Mouse (Mus musculus) CH12.LX (cell line): ENCODE measurements around the gene Ccdc30. TPM values are rescaled to one million over a fixed set of nuclear protein-coding genes. Genes with fewer than 3 reads are reported as not detected.

Source experiments
- DNase-seq: peaks from one replicate; pipeline ENCODE4 v3.0.0-alpha.2; 2013; ENCODE audit errors: extremely low read depth
- H3K27ac ChIP-seq: 2 replicates; pipeline ENCODE4 v1.5.1; 2012; ENCODE audit warnings: low read depth, mild to moderate bottlenecking, control low read depth, moderate library complexity; ENCODE audit not compliant: insufficient read depth
- H3K27me3 ChIP-seq: replicated peaks from 2 replicates; pipeline ENCODE3; 2012; ENCODE audit warnings: inconsistent platforms
- H3K36me3 ChIP-seq, 2 experiments: replicated peaks in 1 of 2; 2 replicates each; pipeline versions ENCODE3 to v1.6.1; 2012; ENCODE audit warnings: inconsistent platforms in 1 of 2, low read length in 1 of 2, mild to moderate bottlenecking in 1 of 2, mixed read lengths in 1 of 2, moderate library complexity in 1 of 2; ENCODE audit not compliant: control insufficient read depth in 1 of 2, insufficient read depth in 1 of 2
- H3K4me1 ChIP-seq, 2 experiments: 2 replicates each; pipeline ENCODE4 v1.6.1; 2012; ENCODE audit warnings: inconsistent platforms in 1 of 2, moderate library complexity in 1 of 2; ENCODE audit not compliant: insufficient read depth in 2 of 2, control insufficient read depth in 1 of 2
- H3K4me2 ChIP-seq: 2 replicates; pipeline ENCODE4 v1.6.1; 2012; ENCODE audit warnings: low read depth, mild to moderate bottlenecking, control low read depth; ENCODE audit not compliant: poor library complexity, insufficient read depth, severe bottlenecking
- H3K4me3 ChIP-seq, 3 experiments: fragments of 150-350 bp in 1 of 3; sonication (generic) in 1 of 3; replicated peaks in 1 of 3; 2 replicates each; pipeline versions ENCODE3 to v1.5.1; 2011 to 2012; ENCODE audit warnings: low read depth in 2 of 3, low read length in 2 of 3, mild to moderate bottlenecking in 2 of 3, moderate library complexity in 2 of 3, control low read depth in 1 of 3, improper control_type of control experiment in 1 of 3, inconsistent platforms in 1 of 3, mixed read lengths in 1 of 3; ENCODE audit not compliant: poor library complexity in 1 of 3
- H3K79me2 ChIP-seq: replicated peaks from 2 replicates; pipeline ENCODE4 v1.6.1; 2012; ENCODE audit warnings: mild to moderate bottlenecking, moderate library complexity; ENCODE audit not compliant: control insufficient read depth, poor library complexity, insufficient read depth, severe bottlenecking; ENCODE audit errors: extremely low read depth
- H3K9ac ChIP-seq: 2 replicates; pipeline ENCODE4 v1.6.1; 2012; ENCODE audit warnings: low read depth, mild to moderate bottlenecking, control low read depth, moderate library complexity; ENCODE audit not compliant: insufficient read depth
- H3K9me3 ChIP-seq: replicated peaks from 2 replicates; pipeline ENCODE3; 2012; ENCODE audit warnings: low read length, inconsistent platforms, mixed read lengths
- CHD2 ChIP-seq: IDR thresholded peaks from 2 replicates; pipeline ENCODE4 v1.6.1; 2011; ENCODE audit warnings: low read length, improper control_type of control experiment
- EP300 ChIP-seq: IDR thresholded peaks from 2 replicates; pipeline ENCODE4 v1.6.1; 2011; ENCODE audit warnings: low read length, improper control_type of control experiment
- GABPA ChIP-seq: IDR thresholded peaks from 2 replicates; pipeline ENCODE4 v1.6.1; 2012; ENCODE audit warnings: low read depth, low read length, improper control_type of control experiment, inconsistent platforms; ENCODE audit not compliant: insufficient replicate concordance
- HCFC1 ChIP-seq: IDR thresholded peaks from 2 replicates; pipeline ENCODE4 v1.6.1; 2012; ENCODE audit warnings: low read depth, mild to moderate bottlenecking, inconsistent platforms, low read length, improper control_type of control experiment
- IRF4 ChIP-seq: IDR thresholded peaks from 2 replicates; pipeline ENCODE4 v1.6.1; 2014; ENCODE audit warnings: low read depth, mild to moderate bottlenecking, inconsistent platforms, low read length, improper control_type of control experiment
- JUND ChIP-seq: conservative IDR thresholded peaks from 2 replicates; pipeline ENCODE4 v1.6.1; 2011; ENCODE audit warnings: low read depth, low read length, improper control_type of control experiment
- MAFK ChIP-seq: IDR thresholded peaks from 2 replicates; pipeline ENCODE4 v1.6.1; 2011; ENCODE audit warnings: low read length, improper control_type of control experiment; ENCODE audit not compliant: insufficient replicate concordance
- MAZ ChIP-seq: IDR thresholded peaks from 2 replicates; pipeline ENCODE4 v1.6.1; 2012; ENCODE audit warnings: low read depth, mild to moderate bottlenecking, inconsistent platforms, low read length, improper control_type of control experiment, moderate library complexity
- MXI1 ChIP-seq: IDR thresholded peaks from 2 replicates; pipeline ENCODE4 v1.6.1; 2011; ENCODE audit warnings: mild to moderate bottlenecking, low read depth, low read length, improper control_type of control experiment
- NRF1 ChIP-seq: IDR thresholded peaks from 2 replicates; pipeline ENCODE4 v1.6.1; 2014; ENCODE audit warnings: low read depth, mild to moderate bottlenecking, inconsistent platforms, low read length, improper control_type of control experiment, moderate library complexity
- POLR2A ChIP-seq: IDR thresholded peaks from 2 replicates; pipeline ENCODE4 v1.6.1; 2011; ENCODE audit warnings: low read depth, mild to moderate bottlenecking, improper control_type of control experiment, low read length
- POLR2AphosphoS2 ChIP-seq: IDR thresholded peaks from 2 replicates; pipeline ENCODE4 v1.6.1; 2011; ENCODE audit warnings: low read depth, low read length, improper control_type of control experiment
- RAD21 ChIP-seq: IDR thresholded peaks from 2 replicates; pipeline ENCODE4 v1.6.1; 2011; ENCODE audit warnings: low read depth, mild to moderate bottlenecking, low read length, improper control_type of control experiment, moderate library complexity
- RCOR1 ChIP-seq: conservative IDR thresholded peaks from 2 replicates; pipeline ENCODE4 v1.6.1; 2012; ENCODE audit warnings: low read depth, mild to moderate bottlenecking, inconsistent platforms, low read length, improper control_type of control experiment
- TCF12 ChIP-seq: IDR thresholded peaks from 2 replicates; pipeline ENCODE4 v1.6.1; 2014; ENCODE audit warnings: low read depth, mild to moderate bottlenecking, inconsistent platforms, low read length, improper control_type of control experiment
- UBTF ChIP-seq: IDR thresholded peaks from 2 replicates; pipeline ENCODE4 v1.6.1; 2012; ENCODE audit warnings: low read depth, mild to moderate bottlenecking, inconsistent platforms, low read length, improper control_type of control experiment, moderate library complexity
- ZC3H11A ChIP-seq: IDR thresholded peaks from 2 replicates; pipeline ENCODE4 v1.6.1; 2012; ENCODE audit warnings: low read depth, mild to moderate bottlenecking, inconsistent platforms, low read length, improper control_type of control experiment
- dilution Hi-C: fragments of 300-500 bp; cut with MboI; formaldehyde crosslinking; loops from 2 replicates; pipeline ENCODE4 v1.14.3; 2020; ENCODE audit warnings: low sequenced_read_pairs; ENCODE audit not compliant: extremely low pct_unique_long_range_greater_than_20kb, extremely low pct_ligation_motif_present
- in situ Hi-C: fragments of 300-500 bp; cut with MboI; formaldehyde crosslinking; loops from 3 replicates; pipeline ENCODE4 v1.14.3; 2019; ENCODE audit warnings: low sequenced_read_pairs, low pct_ligation_motif_present, low pct_unique_long_range_greater_than_20kb, mixed read lengths
- polyA plus RNA-seq: library from polyadenylated mRNA; unstranded; fragments of >175 nt; gene quantifications from 2 replicates; pipeline ENCODE4 v1.2.1, GENCODE M21; 2012; ENCODE audit warnings: low read depth; ENCODE audit not compliant: insufficient read length
- total RNA-seq, 2 experiments: library from RNA; depleted of rRNA; stranded (reverse); fragments of 300-350 nt in 1 of 2; fragments of >200 nt in 1 of 2; gene quantifications; 2 replicates each; pipeline ENCODE4 v1.2.3; 2012 to 2014

Gene Ccdc30
- total and polyA plus RNA-seq, 3 experiments, result 0.04 TPM; not detected in 2

DNA sequence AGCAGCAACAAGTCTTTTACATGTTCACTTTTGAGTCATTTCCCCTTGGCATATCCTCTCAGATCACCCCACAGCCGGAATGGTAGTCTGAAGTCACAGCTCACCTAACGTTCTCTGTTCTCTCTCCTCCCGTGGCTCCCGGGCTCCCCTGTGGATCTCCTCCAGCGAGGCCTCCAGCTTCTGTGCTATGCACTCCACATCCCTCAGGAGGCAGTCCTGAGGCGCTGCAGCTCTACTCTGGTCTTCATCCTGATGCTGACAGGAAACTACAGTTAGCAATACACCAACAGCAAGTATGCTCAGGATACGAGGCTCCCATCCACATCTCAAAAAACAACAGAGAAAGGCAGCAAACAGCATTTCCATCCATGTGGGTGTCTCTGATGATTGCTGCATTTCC, 14.4 kb downstream of the Ccdc30 start:
- Histone ChIP-seq H3K79me2 (no peaks in the 10 kb centered on the region), H3K36me3 (no peaks in the 10 kb centered on the region), H3K9me3 (peaks cover 8% of the 10 kb centered on the region), H3K27me3 (no peaks in the 10 kb centered on the region), H3K4me2 (no peak overlapping the region), H3K9ac (no peak overlapping the region)
- dilution Hi-C loops, result no loop called here
- no peak for DNase-seq
- TF ChIP-seq MXI1 (no peak), RAD21 (no peak; the same call in 1 of the 2 replicates), IRF4 (no peak), RCOR1 (no peak), HCFC1 (no peak), MAFK (no peak), EP300 (no peak)
- TF ChIP-seq, all 38 proteins: peak for 0
- no peak overlapping the region for H3K4me3 ChIP-seq
- 0 out of 4 replicates have a peak, but pooled peaks cover 0 to 2% of the 10 kb centered on the region in 2 experiments for H3K4me1 ChIP-seq
- in situ Hi-C loops, result no loop called here
- H3K27ac ChIP-seq, result no peak overlapping the region

DNA sequence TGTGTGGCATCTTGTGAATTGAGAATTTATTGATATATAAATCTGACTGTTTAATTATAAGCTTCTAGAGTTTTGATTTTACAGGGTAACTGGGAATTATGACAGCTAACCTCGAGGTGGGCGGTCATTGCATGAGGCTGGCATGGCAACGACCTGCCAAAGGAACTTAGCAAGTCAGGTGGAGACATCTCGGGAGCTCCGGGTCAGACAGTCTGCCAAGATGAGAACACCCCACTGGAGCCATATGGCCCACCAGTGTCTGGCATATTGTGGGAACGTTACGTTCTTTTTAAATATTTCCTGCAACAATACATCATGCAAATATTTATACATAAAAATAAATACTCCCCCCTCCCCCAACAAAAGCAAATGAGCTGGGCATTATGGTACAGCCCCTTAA, 16.6 kb downstream of the Ccdc30 start:
- no peak for DNase-seq
- Histone ChIP-seq H3K27me3 (peaks cover 2% of the 10 kb centered on the region), H3K4me2 (no peak overlapping the region), H3K4me1 (0 out of 4 replicates have a peak, but pooled peaks cover 0 to 2% of the 10 kb centered on the region in 2 experiments), H3K79me2 (no peaks in the 10 kb centered on the region), H3K4me3 (no peak overlapping the region), H3K9ac (no peak overlapping the region), H3K9me3 (peaks cover 8% of the 10 kb centered on the region), H3K27ac (no peak overlapping the region), H3K36me3 (no peaks in the 10 kb centered on the region)
- in situ Hi-C loops (no loop called here), dilution Hi-C loops (no loop called here)
- TF ChIP-seq POLR2A (no peak), GABPA (no peak), CHD2 (no peak), JUND (no peak), MAZ (no peak), HCFC1 (no peak), NRF1 (no peak), TCF12 (no peak), ZC3H11A (no peak), UBTF (no peak), POLR2AphosphoS2 (no peak), RAD21 (no peak)
